Mouse (Mus musculus): ENCODE data around the gene Slc2a2.

DNA sequence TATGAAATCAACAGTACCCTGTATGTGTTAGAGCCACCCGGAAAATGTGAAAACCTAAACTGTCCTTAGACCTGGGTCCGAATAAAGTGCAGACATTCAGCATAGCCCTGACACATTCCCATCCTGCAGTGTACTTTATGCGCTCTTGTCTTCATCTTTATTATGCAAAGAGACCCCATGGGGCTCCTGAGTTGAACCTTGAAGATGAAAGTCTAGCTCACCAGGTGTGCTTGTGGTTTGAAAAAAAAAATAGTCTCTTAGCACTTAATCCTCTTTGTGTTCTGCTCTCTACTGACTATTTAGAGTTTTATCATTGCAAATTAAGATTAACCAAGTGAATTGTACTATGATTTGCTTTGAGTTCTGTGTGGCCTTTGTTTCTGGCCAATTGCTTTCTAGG lies 45.1 kb upstream of the Slc2a2 start:
- TF ChIP-seq POLR2A (IDR thresholded peaks at IDR 0.05; ENCODE audit: borderline replicate concordance, extremely low read depth, low read depth, low read length) = no peak
- no peak for TF ChIP-seq CTCF (IDR thresholded peaks at IDR 0.05; ENCODE audit: insufficient read depth, low read length)
